Mouse (Mus musculus) hindlimb bud, embryonic 11.5 days (tissue): Measurements from ENCODE around the gene Olfr15.
"Not testable (repeated sequence)": the region's sequence is repeated elsewhere in the genome, so short reads cannot be mapped to it uniquely, and the experiment has no call there.

Experiments
- DNase-seq: peaks from one replicate; pipeline ENCODE4 v3.0.0-alpha.2; 2012; ENCODE audit warnings: low read depth, low spot score; ENCODE audit errors: extremely low spot score

Gene Olfr15

DNA sequence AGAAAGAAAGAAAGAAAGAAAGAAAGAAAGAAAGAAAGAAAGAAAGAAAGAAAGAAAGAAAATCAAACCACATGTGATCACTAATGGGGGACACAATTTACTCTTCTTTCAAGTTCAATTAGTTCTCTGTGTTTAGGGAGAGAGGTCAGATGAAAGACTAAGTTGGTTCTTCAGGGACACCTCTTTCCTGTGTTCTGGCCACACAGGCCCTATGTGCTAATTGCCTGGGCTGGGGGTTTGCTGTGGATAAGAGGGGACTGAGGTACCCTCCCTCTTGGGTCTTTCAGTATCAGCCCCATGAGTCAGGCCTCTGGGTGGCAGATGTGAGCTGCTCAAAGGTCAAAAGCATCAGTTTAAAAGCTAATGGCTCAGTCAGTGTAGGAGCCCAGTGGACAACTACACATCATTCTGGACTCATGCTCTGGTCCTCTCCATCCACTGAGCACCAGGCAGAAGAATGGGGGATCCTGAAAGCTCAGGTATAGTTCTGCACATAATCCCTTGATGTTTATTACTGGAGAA, at the start of gene Olfr15:
TSS of gene Olfr15 (plus strand) at position 291 of the 522 bp plus-strand sequence.
- no peak for DNase-seq

DNA sequence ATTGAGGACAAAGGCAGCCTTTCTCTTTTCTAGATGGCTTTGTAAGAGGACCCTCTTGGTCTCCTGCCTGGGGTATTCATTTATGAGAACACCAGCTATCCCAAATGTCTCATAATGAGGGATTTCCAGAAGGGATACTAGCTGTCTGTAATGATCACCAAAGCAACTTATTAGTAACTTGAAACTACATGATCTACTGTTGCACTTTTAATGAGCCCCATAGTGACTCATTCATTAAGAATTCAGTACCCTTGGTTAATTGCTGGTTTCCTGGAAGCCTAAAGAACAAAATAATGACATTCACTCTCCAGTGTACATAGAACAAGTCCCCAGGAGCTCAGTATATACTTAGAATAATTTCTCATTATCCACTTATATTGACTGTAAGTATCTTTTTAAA, 49.4 kb upstream of the Olfr15 start:
- DNase-seq = no peak

DNA sequence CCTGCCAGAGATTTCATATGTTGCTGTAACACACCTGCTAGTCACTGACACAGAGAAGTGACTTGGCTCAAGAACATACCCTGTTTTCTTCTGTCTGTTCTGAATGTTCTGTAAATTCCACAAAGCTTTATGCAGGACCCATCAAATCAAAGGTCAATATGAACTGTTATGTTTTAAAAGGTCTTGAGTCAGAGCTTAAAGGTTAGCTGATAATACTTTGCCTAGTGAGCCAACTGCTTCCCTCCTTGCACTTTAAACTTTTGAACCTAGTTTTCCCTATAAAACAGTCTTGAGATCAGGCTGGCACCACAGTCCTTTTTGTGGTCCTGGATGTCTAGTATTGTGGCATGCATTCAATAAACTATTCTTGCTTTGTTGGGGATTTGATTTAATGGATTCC, 42.3 kb upstream of the Olfr15 start:
- DNase-seq = no peak

GRCm38 (mm10) chr16:3808176-3808575, 22.5 kb upstream of the Olfr15 start:
- no peak for DNase-seq

- not testable (repeated sequence) for DNase-seq
Observed at GRCm38 (mm10) chr16:3814667-3815066, 16.0 kb upstream of the Olfr15 start.

GRCm38 (mm10) chr16:3820202-3820601, 10.5 kb upstream of the Olfr15 start:
- no peak for DNase-seq

DNA sequence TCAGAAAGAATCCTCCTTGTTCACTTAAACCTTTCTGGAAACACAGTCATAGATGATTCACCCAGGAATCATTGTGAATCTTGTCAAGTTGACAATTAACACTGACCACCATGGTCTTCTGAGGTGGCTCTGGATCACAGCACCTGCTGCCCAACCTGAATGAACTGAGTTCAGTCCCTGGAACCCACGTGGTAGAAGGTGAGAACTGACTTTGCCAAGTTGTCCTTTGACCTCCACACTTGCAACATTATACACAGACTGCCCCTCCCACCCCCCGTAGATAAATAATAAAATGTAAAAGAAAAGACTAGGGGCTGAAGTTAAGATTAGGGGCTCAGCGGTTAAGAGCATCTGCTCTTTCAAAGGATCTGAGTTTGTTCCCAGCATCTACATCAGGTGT, 2.7 kb upstream of the Olfr15 start:
- no peak for DNase-seq

GRCm38 (mm10) chr16:3829727-3830126, 951 bp upstream of the Olfr15 start:
- no peak for DNase-seq

GRCm38 (mm10) chr16:3835461-3835860, 4.8 kb downstream of the Olfr15 start:
- no peak for DNase-seq

- no peak for DNase-seq
Observed at GRCm38 (mm10) chr16:3839157-3839885, 8.6 kb downstream of the Olfr15 start.

- no peak for DNase-seq
Observed at GRCm38 (mm10) chr16:3842989-3843388, 12.3 kb downstream of the Olfr15 start.

- DNase-seq = no peak
Observed at GRCm38 (mm10) chr16:3843796-3844195, 13.1 kb downstream of the Olfr15 start.

GRCm38 (mm10) chr16:3846711-3847518, 16.2 kb downstream of the Olfr15 start, which contains the start of gene Zfp174:
Gene Zfp174 (plus strand): TSS chr16:3847268.
- peak; percentile 86 for DNase-seq

GRCm38 (mm10) chr16:3847871-3848270, 17.2 kb downstream of the Olfr15 start:
- no peak for DNase-seq

DNA sequence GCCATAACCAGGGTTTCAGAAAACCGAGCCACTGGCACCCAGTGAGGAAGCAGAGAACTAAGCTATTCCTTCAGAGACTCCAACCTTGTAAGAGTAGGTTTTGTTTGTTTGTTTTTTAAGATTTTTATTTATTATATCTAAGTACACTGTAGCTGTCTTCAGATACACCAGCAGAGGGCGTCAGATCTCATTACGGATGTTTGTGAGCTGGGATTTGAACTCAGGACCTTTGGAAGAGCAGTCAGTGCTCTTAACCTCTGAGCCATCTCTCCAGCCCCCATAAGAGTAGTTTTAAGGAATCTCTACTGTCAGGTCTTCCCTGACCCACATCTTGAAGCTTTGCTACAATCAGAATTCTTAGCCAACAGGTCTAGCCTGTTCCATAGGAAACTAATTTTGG, 17.7 kb downstream of the Olfr15 start:
- no peak for DNase-seq

- DNase-seq = not testable (repeated sequence)
Observed at GRCm38 (mm10) chr16:3851301-3851700, 20.6 kb downstream of the Olfr15 start.

DNA sequence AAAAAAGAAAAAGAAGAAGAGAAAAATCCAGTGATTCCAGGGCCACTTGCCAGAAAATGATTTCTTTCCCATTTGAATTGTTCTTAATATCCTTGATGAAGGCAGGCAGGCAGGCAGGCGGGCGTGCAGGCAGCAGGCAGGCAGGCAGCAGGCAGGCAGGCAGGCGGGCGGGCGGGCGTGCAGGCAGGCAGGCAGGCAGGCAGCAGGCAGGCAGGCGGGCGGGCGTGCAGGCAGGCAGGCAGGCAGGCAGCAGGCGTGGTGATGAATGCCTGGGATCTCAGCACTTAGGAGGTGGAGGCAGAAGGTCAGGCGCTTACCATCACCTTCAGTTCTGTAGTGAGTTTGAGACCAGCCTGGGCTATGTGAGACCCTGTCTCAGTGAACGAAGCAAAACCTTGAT, 21.9 kb downstream of the Olfr15 start:
- DNase-seq = no peak

DNA sequence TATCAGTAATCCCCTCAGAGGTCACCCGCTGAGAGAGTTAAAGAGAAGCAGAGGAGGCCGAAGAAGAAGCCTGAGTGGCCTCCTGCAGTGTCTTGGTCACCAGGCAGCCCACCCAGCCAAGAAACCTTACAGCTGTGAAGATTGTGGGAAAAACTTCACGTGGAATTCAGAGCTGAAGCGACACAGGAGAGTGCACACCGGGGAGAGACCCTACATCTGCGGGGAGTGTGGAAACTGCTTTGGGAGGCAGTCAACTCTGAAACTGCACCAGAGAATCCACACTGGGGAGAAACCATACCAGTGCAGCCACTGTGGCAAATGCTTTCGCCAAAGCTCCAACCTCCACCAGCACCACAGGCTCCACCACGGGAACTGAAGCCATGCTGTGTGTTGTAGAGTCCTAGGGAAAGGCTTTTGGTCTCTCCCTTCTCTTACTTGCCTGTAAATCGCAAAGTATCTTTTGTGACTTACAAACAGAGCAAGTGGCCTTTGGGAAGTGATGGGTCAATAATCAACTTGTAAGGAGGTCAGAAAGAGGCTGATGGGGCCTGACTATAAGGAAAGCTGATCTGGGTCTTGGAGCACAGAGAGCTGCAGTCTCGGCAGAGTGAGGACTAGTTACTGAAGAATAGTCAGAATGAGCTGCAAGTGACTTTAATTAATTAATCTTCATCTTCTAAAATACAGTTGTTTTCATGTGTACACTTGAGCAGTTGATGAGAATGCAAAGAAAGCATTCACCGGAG, 23.9 kb downstream of the Olfr15 start:
- no peak for DNase-seq

GRCm38 (mm10) chr16:3855776-3856175, 25.1 kb downstream of the Olfr15 start:
- DNase-seq = no peak

GRCm38 (mm10) chr16:3859254-3859653, 28.6 kb downstream of the Olfr15 start:
- DNase-seq = no peak

DNA sequence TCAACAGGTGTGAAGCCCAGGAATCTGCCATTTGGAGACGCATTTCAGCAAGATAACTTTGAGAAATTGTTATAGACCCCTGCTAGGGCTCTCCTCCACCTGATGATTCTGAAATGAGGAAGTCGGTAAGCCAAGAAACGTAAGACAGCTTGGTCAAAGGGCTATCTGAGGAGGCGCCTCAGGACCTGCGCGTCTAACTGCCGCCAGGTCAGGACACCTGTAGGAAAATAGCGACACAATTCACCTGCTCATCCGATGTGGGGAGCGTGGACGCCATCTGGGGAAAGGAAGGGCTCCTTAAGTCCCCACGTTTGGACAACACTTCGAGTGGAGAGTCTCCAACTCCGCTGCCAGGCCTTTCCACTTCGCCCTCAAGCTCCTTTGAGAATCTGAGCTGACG, 41.1 kb downstream of the Olfr15 start:
- no peak for DNase-seq
